11 mouse cellular contexts compared by ENCODE assay signal in the genomic region with DNA sequence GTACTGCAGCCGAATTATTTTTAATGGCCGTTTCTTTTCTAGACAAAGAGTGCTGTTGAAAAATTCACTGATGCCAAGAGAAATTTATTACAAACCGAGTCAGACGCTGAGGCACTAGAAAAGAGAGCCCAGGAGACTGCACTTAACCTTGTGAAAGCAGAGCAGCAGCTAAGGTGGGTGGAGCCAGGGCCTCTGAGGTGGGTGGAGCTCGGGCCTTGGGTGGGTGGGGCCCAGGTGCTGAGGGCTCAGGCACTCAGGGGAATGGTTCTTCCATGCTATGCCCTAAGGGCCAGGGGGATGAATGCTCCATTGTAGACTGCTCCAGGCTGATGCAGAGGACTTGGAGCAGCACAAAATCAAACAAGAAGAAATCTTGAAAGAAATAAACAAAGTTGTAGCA. TPM values are rescaled to one million over a fixed set of nuclear protein-coding genes. Genes with fewer than 3 reads are reported as not detected.
DNase-seq lines count a peak whose midpoint lies in the region; ATAC-seq lines count a peak whose summit lies in the region.
"Had no signal": no experiment of that assay in that cellular context is flagged by ENCODE, and none has a peak within 500 bp of the region (broad histone marks: within the 10 kb centered on the region; RNA-seq: fewer than 3 reads in every experiment).

No protein-coding gene starts in this region.

- peaks cover 39% of the 10 kb centered on the region for H3K36me3 ChIP-seq in neural tube, embryonic 15.5 days
- peaks cover 24% of the 10 kb centered on the region for H3K36me3 ChIP-seq in midbrain, embryonic 16.5 days (ENCODE audit: control insufficient read depth, insufficient read depth, low read length)

- no peak overlapping the region for H3K4me2 ChIP-seq in neural tube, embryonic 15.5 days
- H3K4me2 ChIP-seq in midbrain, embryonic 16.5 days (ENCODE audit: low read length), result no peak overlapping the region
- H3K4me2 ChIP-seq: liver, embryonic 15.5 days had no signal

- H3K4me3 ChIP-seq in neural tube, embryonic 15.5 days (replicated peaks), result no peak overlapping the region
- no peak overlapping the region for H3K4me3 ChIP-seq in midbrain, embryonic 16.5 days (ENCODE audit: low read depth, low read length)
- H3K4me3 ChIP-seq: liver, embryonic 15.5 days had no signal

- no peak overlapping the region for H3K9ac ChIP-seq in neural tube, embryonic 15.5 days (replicated peaks)
- H3K9ac ChIP-seq in midbrain, embryonic 16.5 days (ENCODE audit: low read depth, low read length), result no peak overlapping the region
- H3K9ac ChIP-seq: liver, embryonic 15.5 days had no signal

- no peaks in the 10 kb centered on the region for H3K4me1 ChIP-seq in neural tube, embryonic 15.5 days
- H3K4me1 ChIP-seq in midbrain, embryonic 16.5 days (ENCODE audit: control insufficient read depth, insufficient read depth, low read length), result no peaks in the 10 kb centered on the region
- H3K4me1 ChIP-seq: liver, embryonic 15.5 days had no signal

- H3K27me3 ChIP-seq in neural tube, embryonic 15.5 days (replicated peaks), result no peaks in the 10 kb centered on the region
- H3K27me3 ChIP-seq in midbrain, embryonic 16.5 days (ENCODE audit: control insufficient read depth, insufficient read depth, low read depth, low read length), result no peaks in the 10 kb centered on the region
- H3K27me3 ChIP-seq: liver, embryonic 15.5 days; Patski had no signal

- no peak for ATAC-seq in neural tube, embryonic 15.5 days (ENCODE audit: low FRiP score)
- no peak for ATAC-seq in midbrain, embryonic 16.5 days
- ATAC-seq: hindbrain, embryonic 16.5 days; Patski had no signal

- peak; percentile 31 to 60 for DNase-seq in kidney, postnatal 25 days
- no peak for DNase-seq in kidney, adult 18-20 months
- DNase-seq in ZHBTc4 (ENCODE audit: low read depth, low spot score), result peak; percentile 91
- DNase-seq in induced T-regulatory cell, adult 2 months (ENCODE audit: low read depth), result peak; percentile 37
- peak; percentile 48 for DNase-seq in lung, postnatal 25 days (ENCODE audit: low spot score)
- DNase-seq in cerebellum, adult 11 months, result no peak

- WGBS in neural tube, embryonic 15.5 days, result 44% methylated on average over 5 of the region's 5 CpGs
- WGBS in midbrain, embryonic 16.5 days, result 67% methylated on average over 5 of the region's 5 CpGs

- no peaks in the 10 kb centered on the region for H3K9me3 ChIP-seq in neural tube, embryonic 15.5 days (replicated peaks)
- no peaks in the 10 kb centered on the region for H3K9me3 ChIP-seq in midbrain, embryonic 16.5 days (replicated peaks; ENCODE audit: control insufficient read depth, low read length, poor library complexity, severe bottlenecking)
- H3K9me3 ChIP-seq: liver, embryonic 15.5 days had no signal

- H3K27ac ChIP-seq in neural tube, embryonic 15.5 days (replicated peaks), result no peak overlapping the region
- H3K27ac ChIP-seq in midbrain, embryonic 16.5 days (ENCODE audit: low read length), result no peak overlapping the region
- H3K27ac ChIP-seq: liver, embryonic 15.5 days had no signal

RNA-seq across cellular contexts. Expression of a gene that starts 40.7 kb away (rescaled TPM):
- 421 and 449 TPM in 2 replicates for polyA plus RNA-seq in neural tube, embryonic 15.5 days (2015; fragmentation: Nextera tagmentation; extraction: Ambion mirVana)
- polyA plus RNA-seq in midbrain, embryonic 16.5 days (2015; fragmentation: Nextera tagmentation; extraction: Ambion mirVana), result 470 and 473 TPM in 2 replicates

RNA-seq across cellular contexts. Expression of a gene that starts 50.9 kb away (rescaled TPM):
- polyA plus RNA-seq in neural tube, embryonic 15.5 days (2015; fragmentation: Nextera tagmentation; extraction: Ambion mirVana), result 8.4 and 13.7 TPM in 2 replicates
- polyA plus RNA-seq in midbrain, embryonic 16.5 days (2015; fragmentation: Nextera tagmentation; extraction: Ambion mirVana), result 10.6 TPM in 2 replicates

RNA-seq across cellular contexts. Expression of a gene that starts 58.9 kb away (rescaled TPM):
- 0.26 and 0.82 TPM in 2 replicates for polyA plus RNA-seq in neural tube, embryonic 15.5 days (2015; fragmentation: Nextera tagmentation; extraction: Ambion mirVana)
- polyA plus RNA-seq in midbrain, embryonic 16.5 days (2015; fragmentation: Nextera tagmentation; extraction: Ambion mirVana), result 0.41 and 0.80 TPM in 2 replicates

Comparison
In these comparisons a context has a peak if more than half of its experiments do, and no peak if none do; other contexts are left out.
1. DNase-seq: peak in kidney, postnatal 25 days (2 of 2), ZHBTc4 (single experiment), induced T-regulatory cell, adult 2 months (single experiment) and lung, postnatal 25 days (single experiment); none in kidney, adult 18-20 months (single experiment) and cerebellum, adult 11 months (single experiment).